Comparison of ENCODE assay signal across 25 mouse cellular contexts in the genomic region with DNA sequence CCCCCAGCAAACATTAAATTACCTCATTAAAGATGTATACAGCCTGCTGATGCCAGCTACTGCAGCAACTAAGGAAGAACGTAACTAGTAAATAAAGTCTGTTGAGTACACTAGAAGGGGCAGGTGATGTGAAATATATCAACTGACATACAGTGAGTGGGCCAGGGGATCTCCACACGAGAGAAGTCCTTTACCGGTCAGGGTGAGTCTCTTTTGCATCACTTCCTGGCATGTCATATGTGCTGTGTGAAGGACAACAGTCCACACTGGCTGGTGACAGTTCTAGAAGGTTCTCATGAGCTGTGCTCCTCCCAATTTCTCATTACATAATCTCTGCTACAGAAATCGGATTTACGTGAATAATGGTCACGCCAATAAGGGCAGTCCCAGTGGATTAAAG. TPM values are rescaled to one million over a fixed set of nuclear protein-coding genes. Genes with fewer than 3 reads are reported as not detected.
"Had no signal": no experiment of that assay in that cellular context is flagged by ENCODE, and none has a peak within 500 bp of the region (broad histone marks: within the 10 kb centered on the region; RNA-seq: fewer than 3 reads in every experiment).

No protein-coding gene starts in this region.

- ATAC-seq: liver, postnatal 0 days; lung, postnatal 0 days; midbrain, embryonic 13.5 days; midbrain, embryonic 15.5 days had no signal

- DNase-seq: liver, postnatal 0 days; lung, adult 2 months; lung, postnatal 14 days; lung, postnatal 36 days; right cerebral cortex, postnatal 25 days; right cerebral cortex, postnatal 4 days; spleen, adult 18-20 months; thymus, adult 2 months; thymus, postnatal 25 days; thymus, postnatal 4 days had no signal

RNA-seq across cellular contexts. Expression of gene Enthd1, which starts 27.8 kb away (rescaled TPM):
- total RNA-seq: megakaryocyte progenitor cell, adult 5-6 weeks; midbrain, postnatal 0 days; monocyte, adult 5-6 weeks had no signal
- polyA plus RNA-seq: liver, postnatal 0 days; lung, adult 2 months; lung, embryonic 15.5 days; lung, postnatal 0 days; macrophage; midbrain, embryonic 11.5 days; midbrain, embryonic 13.5 days; midbrain, embryonic 15.5 days; midbrain, postnatal 0 days; neural tube, embryonic 12.5 days; neural tube, embryonic 14.5 days; small intestine, adult 2 months; stomach, embryonic 15.5 days; stomach, postnatal 0 days; urinary bladder, adult 2 months had no signal
